Mouse (Mus musculus) erythroblast, adult 5-6 weeks (primary cell): Measurements from ENCODE around the gene Fgg. TPM values are rescaled to one million over a fixed set of nuclear protein-coding genes. Genes with fewer than 3 reads are reported as not detected.

Experiments used
- ATAC-seq: replicated peaks from 2 replicates; pipeline ENCODE4 v1.8.0; 2016; ENCODE audit warnings: moderate number of reproducible peaks, mild to moderate bottlenecking, moderate TSS enrichment, inconsistent platforms; ENCODE audit not compliant: poor library complexity, low FRiP score, severe bottlenecking
- total RNA-seq, 2 experiments: library from RNA; stranded (forward) in 1 of 2; stranded (reverse) in 1 of 2; fragments of 150-400 nt in 1 of 2; fragments of 200-764, 138-1000 nt in 1 of 2; gene quantifications; 2 replicates each; pipeline versions ENCODE4 v1.2.3 to v1.2.4; 2015 to 2017; ENCODE audit warnings: low replicate concordance in 2 of 2

The Fgg gene
- total RNA-seq, 2 experiments from 2014 or later: not detected

DNA sequence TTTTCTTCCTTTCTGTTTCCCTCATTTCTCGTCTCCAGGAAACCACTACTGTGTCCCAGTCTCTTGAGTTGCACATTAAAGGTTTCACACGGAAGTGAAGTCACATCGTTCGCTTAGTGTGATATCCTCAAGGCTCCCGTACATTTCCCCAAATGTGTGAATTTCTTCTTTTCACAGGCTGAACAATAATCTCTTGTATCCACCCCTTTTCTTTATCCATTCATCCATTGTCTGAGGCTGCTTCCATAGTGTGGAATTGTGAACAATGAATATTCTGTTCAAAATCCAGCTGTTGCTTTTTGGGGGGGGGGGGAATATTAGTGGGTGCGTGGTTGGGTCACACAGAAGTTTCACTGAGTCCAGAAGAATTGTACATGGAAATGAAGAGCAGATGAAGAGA is 17.5 kb downstream of the Fgg start:
- ATAC-seq: no peak

GRCm38 (mm10) chr3:83025475-83026301 is 18.2 kb downstream of the Fgg start, which contains the start of gene Fga:
TSS of gene Fga (plus strand) at chr3:83026076.
- no peak for ATAC-seq

DNA sequence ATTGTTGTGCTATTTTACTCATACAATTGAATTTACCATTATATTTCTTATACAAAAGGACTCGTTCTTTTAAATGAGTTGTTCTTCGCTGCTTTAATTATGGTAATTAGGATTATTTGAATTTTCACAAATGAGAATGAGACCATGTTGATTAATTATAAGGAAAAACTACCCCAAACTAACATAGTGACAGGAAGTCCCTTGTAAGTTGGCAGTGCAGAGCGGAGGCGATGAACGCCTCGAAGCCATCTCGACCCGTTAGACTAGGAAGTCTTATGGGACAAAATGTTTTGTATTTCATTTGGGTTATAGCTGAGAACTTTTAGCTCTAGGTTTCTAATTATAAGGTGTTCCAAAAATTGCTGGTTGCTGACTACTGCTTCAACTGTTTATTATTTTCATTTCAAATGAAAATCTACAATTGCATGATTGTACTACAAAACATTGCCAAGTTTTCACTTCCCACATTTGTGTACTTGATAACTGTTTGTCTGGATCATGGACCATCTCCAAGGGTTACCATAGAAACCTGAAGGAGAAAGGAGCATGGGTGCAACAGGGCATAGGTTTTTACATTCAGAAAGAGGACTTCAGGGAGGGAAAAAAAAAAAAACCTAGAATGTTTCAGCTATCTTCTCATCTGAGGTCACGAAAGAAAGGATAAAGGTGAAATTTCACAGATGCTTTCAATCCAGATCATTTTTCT is 20.2 kb downstream of the Fgg start:
- no peak for ATAC-seq

GRCm38 (mm10) chr3:83030331-83030730 is 22.8 kb downstream of the Fgg start:
- no peak for ATAC-seq

- no peak for ATAC-seq
These were observed 25.3 kb downstream of the Fgg start for GRCm38 (mm10) chr3:83032746-83033308.

- ATAC-seq: no peak
These were observed 26.3 kb downstream of the Fgg start for GRCm38 (mm10) chr3:83033801-83034200.

GRCm38 (mm10) chr3:83038865-83039264 is 31.3 kb downstream of the Fgg start:
- no peak for ATAC-seq

- no peak for ATAC-seq
These were observed 32.1 kb downstream of the Fgg start for GRCm38 (mm10) chr3:83039666-83040065.

DNA sequence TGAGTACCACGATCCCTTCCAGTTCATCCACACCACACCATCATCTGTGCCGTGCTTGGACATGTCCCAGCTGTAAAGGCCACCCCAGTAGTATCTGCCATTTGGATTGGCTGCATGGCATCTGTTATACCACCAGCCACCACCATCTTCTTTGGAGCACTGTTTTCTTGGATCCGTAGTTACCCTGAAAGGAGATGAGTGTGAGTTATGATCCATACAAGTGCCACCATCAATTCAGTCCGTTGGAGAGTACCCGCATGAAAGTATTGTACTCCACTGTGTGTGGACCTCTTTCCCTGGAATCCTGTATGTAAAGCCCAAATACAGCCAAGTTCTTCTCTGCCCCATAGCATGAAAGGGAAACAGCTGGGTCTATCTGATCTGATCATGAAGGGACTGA is 34.9 kb downstream of the Fgg start:
- ATAC-seq: no peak

DNA sequence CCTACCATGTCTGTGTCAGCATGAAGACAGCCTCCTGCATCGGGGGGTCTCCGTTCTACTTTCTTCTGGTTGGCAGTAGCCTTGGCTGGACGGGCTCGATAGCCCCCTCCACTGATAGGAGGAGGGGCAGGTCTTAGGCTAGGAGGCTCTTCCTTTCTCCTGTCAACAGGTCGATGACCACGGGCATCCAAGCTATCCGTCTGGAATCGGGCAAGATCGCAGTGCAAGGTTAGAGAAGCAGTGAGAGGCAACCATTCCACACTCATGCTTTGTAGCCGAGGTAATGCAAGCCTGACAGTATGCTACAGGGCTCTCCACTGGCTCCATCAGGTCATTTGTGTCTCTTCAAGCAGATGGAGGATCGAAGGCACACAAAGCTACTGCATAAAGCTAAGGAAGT is 39.1 kb downstream of the Fgg start:
- no peak for ATAC-seq

DNA sequence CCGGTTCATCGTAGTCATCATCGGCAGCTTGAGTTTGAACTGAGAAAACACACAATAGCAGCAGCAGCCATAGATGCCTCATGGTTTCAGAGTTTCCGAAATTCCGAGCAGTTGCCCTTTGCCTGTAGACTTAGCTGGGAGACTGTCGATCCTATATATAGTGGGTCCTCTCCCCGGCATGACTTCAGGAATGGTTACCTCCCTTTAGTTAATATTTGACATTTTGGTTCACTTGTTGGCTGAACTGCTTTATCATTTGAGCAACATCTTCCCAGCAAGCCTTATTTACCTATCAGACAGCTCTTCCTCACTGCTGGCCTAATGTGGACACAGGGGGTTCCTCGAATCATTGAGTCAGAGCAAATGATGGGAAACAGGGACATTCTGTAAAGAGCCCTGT is 42.2 kb downstream of the Fgg start, which contains the start of gene Fgb:
Fgb (minus strand) TSS at position 184 of the 400 bp plus-strand sequence.
- ATAC-seq: no peak

DNA sequence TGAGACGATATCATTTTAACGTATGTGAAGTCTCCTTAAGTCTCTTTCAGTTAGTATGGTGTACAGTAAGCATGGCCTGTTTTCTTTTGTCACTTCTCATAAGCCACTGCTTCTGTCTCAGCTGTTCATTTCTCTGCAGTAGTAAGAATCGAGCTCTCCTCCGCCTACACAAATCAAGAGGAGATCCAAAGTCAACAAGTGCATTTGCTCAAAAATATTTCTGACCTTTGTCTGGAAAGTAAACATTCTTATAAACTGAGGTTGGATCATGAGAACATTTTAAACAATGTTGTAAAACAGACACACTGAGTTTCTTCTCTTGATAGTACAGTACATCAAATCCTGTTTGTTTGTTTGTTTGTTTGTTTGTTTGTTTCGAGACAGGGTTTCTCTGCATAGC is 43.1 kb downstream of the Fgg start:
- no peak for ATAC-seq

DNA sequence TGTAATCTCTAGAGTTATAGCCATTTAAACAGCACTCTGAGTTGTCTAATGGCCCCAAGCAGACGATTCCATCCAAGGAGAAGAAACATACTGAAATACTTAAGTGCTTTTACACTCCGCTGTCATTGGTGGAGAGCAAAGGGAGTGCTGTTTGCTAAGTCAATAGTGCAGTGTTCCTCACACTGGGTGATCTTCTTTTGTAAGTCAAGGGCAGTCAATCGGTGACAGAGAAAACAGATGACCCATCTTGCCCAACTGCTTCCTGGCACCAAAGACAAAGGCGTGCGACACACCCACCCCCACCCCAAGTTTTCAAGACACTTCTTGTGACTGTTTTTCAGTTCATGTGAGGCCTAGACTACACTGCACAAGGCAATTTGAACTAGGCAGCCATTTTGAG is 44.6 kb downstream of the Fgg start:
- ATAC-seq: no peak

DNA sequence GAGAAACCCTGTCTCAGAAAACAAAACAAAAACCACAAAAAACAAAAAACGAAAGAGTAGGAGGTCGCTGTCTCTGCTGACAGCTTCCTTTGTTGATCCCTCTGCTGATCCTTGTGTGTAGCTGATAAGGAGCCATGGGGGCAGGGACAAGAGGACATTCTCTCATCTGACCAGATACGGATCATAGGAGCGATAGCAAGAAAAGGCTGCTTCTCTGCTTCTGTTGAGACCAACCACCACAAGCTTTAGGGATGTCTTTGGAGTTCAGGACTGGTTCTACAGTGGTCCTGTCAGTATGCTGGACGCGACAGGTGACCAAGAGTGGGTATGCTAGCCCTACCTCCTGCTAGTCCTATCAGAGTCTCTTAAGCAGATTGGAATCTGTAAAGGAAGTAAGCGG is 45.6 kb downstream of the Fgg start:
- ATAC-seq: no peak

- ATAC-seq: no peak
These were observed 46.2 kb downstream of the Fgg start for GRCm38 (mm10) chr3:83053758-83054157.

GRCm38 (mm10) chr3:83054759-83055158 is 47.2 kb downstream of the Fgg start:
- ATAC-seq: no peak

DNA sequence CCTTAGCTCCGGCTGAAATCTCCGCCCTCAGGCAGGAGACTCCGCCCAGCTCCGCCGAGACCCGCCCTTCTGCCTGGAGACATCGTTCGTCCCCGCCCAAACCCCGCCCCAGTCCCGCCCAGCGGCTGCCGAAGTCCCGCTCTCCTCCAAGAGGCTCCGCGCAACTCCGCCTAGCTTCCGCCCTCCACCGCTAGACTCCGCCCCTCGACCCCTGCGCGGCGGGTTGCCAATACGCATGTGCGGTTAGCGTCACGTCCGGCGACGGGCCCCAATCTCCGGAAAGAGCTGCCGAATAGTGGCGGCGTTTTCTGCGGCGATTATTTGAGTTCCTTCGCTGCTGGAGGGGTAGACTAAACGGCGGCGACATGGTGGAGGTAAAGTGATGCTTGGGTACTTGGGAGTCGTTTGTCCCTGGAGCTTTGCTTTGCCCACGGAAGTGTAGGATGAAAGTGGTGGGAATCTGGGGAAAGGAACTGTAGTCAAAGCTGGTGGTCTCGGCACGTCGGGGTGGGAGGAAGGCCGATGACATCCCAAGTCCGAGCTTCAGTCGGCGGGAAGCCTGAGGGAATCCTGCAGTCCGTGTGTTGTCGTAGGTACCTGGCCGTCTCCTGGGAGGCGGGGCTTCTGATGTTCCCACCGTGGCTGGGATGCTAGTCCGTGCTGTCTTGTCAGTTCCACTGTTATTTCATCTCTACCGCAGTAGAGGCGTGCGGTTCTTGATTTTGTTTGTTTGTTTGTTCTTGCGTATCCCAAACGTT is 47.9 kb downstream of the Fgg start, which contains the start of gene Plrg1:
Plrg1 (plus strand) TSS at position 242 of the 758 bp plus-strand sequence.
- ATAC-seq: peak; percentile 98

DNA sequence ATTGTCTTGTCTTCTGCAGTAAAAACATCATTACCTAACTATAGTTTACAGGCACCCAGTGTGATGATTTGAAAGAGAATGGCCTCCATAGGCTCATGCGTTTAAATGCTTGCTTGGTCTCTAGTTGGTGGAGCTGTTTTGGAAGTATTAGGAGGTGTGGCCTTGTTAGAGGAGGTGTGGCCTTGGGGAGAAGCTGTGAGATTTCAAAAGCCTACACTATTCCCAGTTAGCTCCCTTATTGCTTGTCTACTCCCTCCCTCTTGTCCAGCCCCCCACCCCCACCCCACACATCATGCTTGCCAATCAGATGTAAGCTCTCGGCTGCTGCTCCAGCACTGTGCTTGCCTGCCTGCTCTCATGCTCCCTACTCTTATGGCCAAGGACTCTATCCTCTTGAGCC is 49.5 kb downstream of the Fgg start:
- no peak for ATAC-seq
